Mouse (Mus musculus) telencephalon, adult 2 months (tissue): Measurements from ENCODE around the gene Sdc3.

Source experiments
- DNase-seq: peaks from one replicate; pipeline ENCODE4 v3.0.0-alpha.2; 2011; ENCODE audit warnings: low read depth, low spot score

Sdc3 gene

DNA sequence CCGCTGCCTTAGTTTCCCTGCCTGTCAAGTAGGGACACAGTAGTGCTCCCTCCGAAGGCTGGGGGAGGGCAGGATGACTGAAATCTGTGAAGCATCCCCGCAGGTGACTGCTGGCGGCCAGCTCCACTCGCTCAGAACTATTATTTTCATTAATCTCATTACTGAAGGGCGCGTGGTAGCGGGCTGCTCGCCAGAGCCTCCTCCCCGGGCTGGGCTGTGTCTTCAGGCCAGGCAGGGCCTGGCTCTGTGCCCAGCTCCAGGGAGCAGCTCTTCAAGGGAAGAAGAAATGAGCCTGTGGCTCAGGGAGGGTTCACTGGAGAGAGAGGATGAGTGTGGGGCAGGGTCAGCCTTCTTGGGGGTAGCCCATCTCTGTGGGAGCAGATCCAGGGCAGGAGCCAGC is 82.3 kb downstream of the Sdc3 start:
- no peak for DNase-seq
